Mouse (Mus musculus): ENCODE results near the gene Runx2. TPM values are rescaled to one million over a fixed set of nuclear protein-coding genes. Genes with fewer than 3 reads are reported as not detected.
A peak's percentile ranks its signal among the peaks of the same experiment; 100 is the strongest.

Runx2 gene
- polyA plus RNA-seq, 1 experiment from 2014 or later = 2.1 TPM

DNA sequence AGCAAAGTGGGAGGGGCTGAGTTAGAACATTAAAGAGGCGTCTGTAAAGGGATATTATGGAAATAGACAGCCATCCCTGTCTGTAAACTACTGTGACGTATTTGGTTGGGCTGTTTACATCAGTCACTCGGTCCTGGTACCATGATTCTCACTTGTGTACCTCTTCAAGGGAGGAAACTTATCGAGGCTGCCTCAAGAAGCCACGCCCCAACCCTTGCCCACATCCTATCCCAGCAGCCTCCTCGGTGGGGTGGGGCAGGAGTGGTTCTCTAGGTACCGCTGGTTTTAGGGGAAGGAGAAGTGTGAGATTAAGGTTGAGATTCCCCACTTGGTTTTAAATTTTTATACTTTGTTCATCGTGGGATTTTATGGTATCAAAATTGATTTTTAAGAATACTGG, 69.2 kb downstream of the Runx2 start:
- H3K36me3 ChIP-seq = no peaks in the 10 kb centered on the region
- WGBS = 82% methylated on average over 8 of the region's 8 CpGs
- H3K27me3 ChIP-seq (ENCODE audit: insufficient read depth, poor library complexity, severe bottlenecking) = peaks cover 7% of the 10 kb centered on the region
- DNase-seq (ENCODE audit: low spot score) = no peak
- no peak overlapping the region for H3K4me3 ChIP-seq
- no peaks in the 10 kb centered on the region for H3K9me3 ChIP-seq
- H3K4me1 ChIP-seq = no peaks in the 10 kb centered on the region
- no peak overlapping the region for H3K27ac ChIP-seq

DNA sequence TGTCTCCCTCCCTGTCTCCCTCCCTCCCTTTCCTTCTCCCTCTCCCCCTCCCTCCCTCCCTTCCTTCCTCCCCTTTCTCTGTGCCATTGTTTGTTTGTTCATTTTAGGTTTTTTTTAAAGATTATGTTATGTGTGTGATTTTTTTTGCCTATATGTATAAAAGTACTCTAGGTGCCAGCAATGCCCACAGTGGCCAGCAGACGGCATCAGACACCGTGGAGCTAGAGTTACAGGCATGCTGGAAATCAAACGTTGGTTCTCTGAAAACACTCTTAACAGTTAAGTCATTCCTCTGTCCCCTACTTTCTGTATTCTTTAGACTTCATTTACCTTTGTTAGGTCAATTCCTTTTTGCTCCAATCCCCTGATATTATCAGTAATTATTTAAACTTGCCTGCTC, 70.8 kb downstream of the Runx2 start:
- H3K36me3 ChIP-seq = no peaks in the 10 kb centered on the region
- no peak overlapping the region for H3K4me3 ChIP-seq
- no peaks in the 10 kb centered on the region for H3K4me1 ChIP-seq
- WGBS = 44% methylated on average over 3 of the region's 3 CpGs
- H3K27me3 ChIP-seq (ENCODE audit: insufficient read depth, poor library complexity, severe bottlenecking) = peaks cover 21% of the 10 kb centered on the region
- no peak overlapping the region for H3K27ac ChIP-seq
- H3K9me3 ChIP-seq = no peaks in the 10 kb centered on the region
- no peak for DNase-seq (ENCODE audit: low spot score)

GRCm38 (mm10) chr17:44742246-44742645, 72.4 kb downstream of the Runx2 start:
- 79% methylated on average over 9 of the region's 9 CpGs for WGBS

GRCm38 (mm10) chr17:44738121-44738637, 76.4 kb downstream of the Runx2 start:
- under 1% methylated on average over 16 of the region's 22 CpGs for WGBS
- H3K27me3 ChIP-seq (ENCODE audit: insufficient read depth, poor library complexity, severe bottlenecking) = peaks cover 76% of the 10 kb centered on the region

More at GRCm38 (mm10) chr17:44742246-44742645, 72.4 kb downstream of the Runx2 start:
- Histone ChIP-seq H3K27ac (no peak overlapping the region), H3K4me1 (peaks cover 10% of the 10 kb centered on the region), H3K36me3 (no peaks in the 10 kb centered on the region), H3K9me3 (no peaks in the 10 kb centered on the region), H3K27me3 (ENCODE audit: insufficient read depth, poor library complexity, severe bottlenecking) (peaks cover 36% of the 10 kb centered on the region), H3K4me3 (no peak overlapping the region)
- DNase-seq (ENCODE audit: low spot score) = no peak

GRCm38 (mm10) chr17:44737275-44738120, 77.1 kb downstream of the Runx2 start:
- Histone ChIP-seq H3K9me3 (no peaks in the 10 kb centered on the region), H3K27me3 (ENCODE audit: insufficient read depth, poor library complexity, severe bottlenecking) (peaks cover 83% of the 10 kb centered on the region), H3K36me3 (no peaks in the 10 kb centered on the region), H3K27ac (no peak overlapping the region), H3K4me1 (peaks cover 33% of the 10 kb centered on the region), H3K4me3 (peak overlapping the region; percentile 49)
- WGBS = under 1% methylated on average over 33 of the region's 33 CpGs
- DNase-seq (ENCODE audit: low spot score) = no peak

More at GRCm38 (mm10) chr17:44738121-44738637, 76.4 kb downstream of the Runx2 start:
- H3K4me3 ChIP-seq = peak overlapping the region; percentile 49
- no peak overlapping the region for H3K27ac ChIP-seq
- peaks cover 33% of the 10 kb centered on the region for H3K4me1 ChIP-seq
- no peak for DNase-seq (ENCODE audit: low spot score)
- no peaks in the 10 kb centered on the region for H3K9me3 ChIP-seq
- H3K36me3 ChIP-seq = no peaks in the 10 kb centered on the region

DNA sequence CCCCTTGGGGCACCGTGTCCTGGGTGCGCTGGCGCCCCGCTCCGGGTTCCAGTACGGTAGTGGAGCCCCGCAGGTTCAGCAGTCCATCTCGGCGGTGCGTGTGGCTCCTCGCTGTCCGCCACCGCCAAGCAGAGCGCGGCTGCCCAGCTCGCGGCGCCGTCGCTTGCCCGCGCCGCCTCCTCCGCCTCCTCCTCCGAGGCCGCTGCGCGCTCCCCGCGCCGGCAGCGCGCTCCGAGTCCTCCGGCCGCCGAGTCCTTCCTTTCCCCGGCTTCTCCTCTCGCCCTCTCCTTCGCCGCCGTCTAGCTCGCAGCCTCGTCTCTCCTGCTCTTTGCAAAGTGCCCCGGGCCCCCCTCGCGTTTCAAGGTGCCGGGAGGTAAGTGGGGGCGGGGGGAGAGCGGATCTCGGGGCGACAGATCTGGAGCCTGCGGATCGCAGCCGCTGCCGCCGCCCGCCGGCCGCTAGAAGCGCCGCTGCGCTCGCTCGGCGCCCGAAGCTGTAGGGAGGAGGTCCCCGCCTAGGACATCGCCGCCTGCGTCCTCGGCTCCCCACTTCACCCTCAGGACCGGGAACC, 78.5 kb downstream of the Runx2 start:
- Histone ChIP-seq H3K27me3 (ENCODE audit: insufficient read depth, poor library complexity, severe bottlenecking) (peaks cover 93% of the 10 kb centered on the region), H3K4me1 (peaks cover 33% of the 10 kb centered on the region), H3K4me3 (peak overlapping the region; percentile 69), H3K27ac (peak overlapping the region; percentile 74), H3K36me3 (no peaks in the 10 kb centered on the region), H3K9me3 (no peaks in the 10 kb centered on the region)
- peak; percentile 81 for DNase-seq (ENCODE audit: low spot score)
- under 1% methylated on average over 72 of the region's 73 CpGs for WGBS

GRCm38 (mm10) chr17:44735223-44735990, 79.2 kb downstream of the Runx2 start:
- H3K27me3 ChIP-seq (ENCODE audit: insufficient read depth, poor library complexity, severe bottlenecking) = peaks cover 87% of the 10 kb centered on the region
- peak overlapping the region; percentile 69 for H3K4me3 ChIP-seq
- WGBS = under 1% methylated on average over 63 of the region's 64 CpGs
- peaks cover 33% of the 10 kb centered on the region for H3K4me1 ChIP-seq
- DNase-seq (ENCODE audit: low spot score) = no peak
- no peaks in the 10 kb centered on the region for H3K36me3 ChIP-seq
- peak overlapping the region; percentile 74 for H3K27ac ChIP-seq
- H3K9me3 ChIP-seq = no peaks in the 10 kb centered on the region

- no peaks in the 10 kb centered on the region for H3K9me3 ChIP-seq
- no peaks in the 10 kb centered on the region for H3K36me3 ChIP-seq
- H3K4me3 ChIP-seq = peak overlapping the region; percentile 69
- peak; percentile 79 for DNase-seq (ENCODE audit: low spot score)
- peaks cover 33% of the 10 kb centered on the region for H3K4me1 ChIP-seq
- WGBS = under 1% methylated on average over 48 of the region's 48 CpGs
- peaks cover 82% of the 10 kb centered on the region for H3K27me3 ChIP-seq (ENCODE audit: insufficient read depth, poor library complexity, severe bottlenecking)
- H3K27ac ChIP-seq = peak overlapping the region; percentile 74; the same call in 1 of the 2 replicates
Observed at GRCm38 (mm10) chr17:44734501-44735222, 79.9 kb downstream of the Runx2 start.

GRCm38 (mm10) chr17:44733544-44734310, 80.9 kb downstream of the Runx2 start:
- DNase-seq (ENCODE audit: low spot score) = no peak
- Histone ChIP-seq H3K27me3 (ENCODE audit: insufficient read depth, poor library complexity, severe bottlenecking) (peaks cover 75% of the 10 kb centered on the region), H3K27ac (no peak overlapping the region), H3K4me3 (peak overlapping the region; percentile 69), H3K9me3 (no peaks in the 10 kb centered on the region), H3K36me3 (no peaks in the 10 kb centered on the region), H3K4me1 (peaks cover 33% of the 10 kb centered on the region)
- WGBS = 3% methylated on average over 23 of the region's 23 CpGs

- Histone ChIP-seq H3K27ac (no peak overlapping the region), H3K36me3 (no peaks in the 10 kb centered on the region), H3K27me3 (ENCODE audit: insufficient read depth, poor library complexity, severe bottlenecking) (peaks cover 36% of the 10 kb centered on the region), H3K4me3 (no peak overlapping the region), H3K9me3 (no peaks in the 10 kb centered on the region), H3K4me1 (no peaks in the 10 kb centered on the region; the same call in 1 of the 2 replicates)
- DNase-seq (ENCODE audit: low spot score) = no peak
- WGBS = 38% methylated on average over 2 of the region's 2 CpGs
Observed at GRCm38 (mm10) chr17:44728464-44728863, 86.1 kb downstream of the Runx2 start.

- DNase-seq (ENCODE audit: low spot score) = no peak
Observed at GRCm38 (mm10) chr17:44727675-44728074, 86.9 kb downstream of the Runx2 start.

More at GRCm38 (mm10) chr17:44727675-44728074, 86.9 kb downstream of the Runx2 start:
- Histone ChIP-seq H3K27me3 (ENCODE audit: insufficient read depth, poor library complexity, severe bottlenecking) (peaks cover 28% of the 10 kb centered on the region), H3K27ac (no peak overlapping the region), H3K4me1 (no peaks in the 10 kb centered on the region), H3K36me3 (no peaks in the 10 kb centered on the region), H3K4me3 (no peak overlapping the region), H3K9me3 (no peaks in the 10 kb centered on the region)
